Mouse (Mus musculus): ENCODE data around the gene Vmn1r21. TPM values are rescaled to one million over a fixed set of nuclear protein-coding genes. Genes with fewer than 3 reads are reported as not detected.

Gene Vmn1r21
- polyA plus RNA-seq, 1 experiment from 2014 or later = 0.14 TPM

GRCm38 (mm10) chr6:57811748-57812730 lies 38.1 kb downstream of the Vmn1r21 start:
- Histone ChIP-seq H3K27ac (no peak overlapping the region), H3K9me3 (replicated peaks) (no peaks in the 10 kb centered on the region), H3K9ac (no peak overlapping the region), H3K4me3 (replicated peaks) (no peak overlapping the region), H3K36me3 (no peaks in the 10 kb centered on the region), H3K27me3 (no peaks in the 10 kb centered on the region), H3K4me2 (no peak overlapping the region), H3K4me1 (peaks cover 3% of the 10 kb centered on the region; the same call in 1 of the 2 replicates)
- ATAC-seq (replicated peaks; ENCODE audit: low FRiP score) = peak; percentile 82
- WGBS = 66% methylated on average over 3 of the region's 3 CpGs

- Histone ChIP-seq H3K4me1 (no peaks in the 10 kb centered on the region), H3K9ac (no peak overlapping the region), H3K27ac (no peak overlapping the region), H3K9me3 (replicated peaks) (no peaks in the 10 kb centered on the region), H3K36me3 (0 out of 2 replicates have a peak, but pooled peaks cover 5% of the 10 kb centered on the region), H3K4me2 (no peak overlapping the region), H3K4me3 (replicated peaks) (no peak overlapping the region), H3K27me3 (no peaks in the 10 kb centered on the region)
- WGBS = 79% methylated on average over 5 of the region's 5 CpGs
- ATAC-seq (replicated peaks; ENCODE audit: low FRiP score) = 0 out of 2 replicates have a peak, but pooled peaks have one; percentile 36
Measured at GRCm38 (mm10) chr6:57805218-57806069, 44.7 kb downstream of the Vmn1r21 start.

- H3K9ac ChIP-seq = no peak overlapping the region
- H3K27ac ChIP-seq = no peak overlapping the region
- 83% methylated on average over 2 of the region's 2 CpGs for WGBS
- no peaks in the 10 kb centered on the region for H3K9me3 ChIP-seq (replicated peaks)
- H3K36me3 ChIP-seq = 0 out of 2 replicates have a peak, but pooled peaks cover 5% of the 10 kb centered on the region
- no peaks in the 10 kb centered on the region for H3K27me3 ChIP-seq
- no peak for ATAC-seq (replicated peaks; ENCODE audit: low FRiP score)
- H3K4me1 ChIP-seq = no peaks in the 10 kb centered on the region
- no peak overlapping the region for H3K4me2 ChIP-seq
- no peak overlapping the region for H3K4me3 ChIP-seq (replicated peaks)
Measured at GRCm38 (mm10) chr6:57803130-57803529, 47.0 kb downstream of the Vmn1r21 start.

- Histone ChIP-seq H3K27ac (no peak overlapping the region), H3K9me3 (replicated peaks) (no peaks in the 10 kb centered on the region), H3K4me1 (peaks cover 9% of the 10 kb centered on the region; the same call in 1 of the 2 replicates), H3K4me3 (replicated peaks) (no peak overlapping the region), H3K4me2 (no peak overlapping the region), H3K36me3 (no peaks in the 10 kb centered on the region), H3K9ac (no peak overlapping the region), H3K27me3 (no peaks in the 10 kb centered on the region)
- ATAC-seq (replicated peaks; ENCODE audit: low FRiP score) = no peak
- 88% methylated on average over 1 of the region's 1 CpGs for WGBS
Measured at GRCm38 (mm10) chr6:57798986-57799385, 51.2 kb downstream of the Vmn1r21 start.

- H3K4me2 ChIP-seq = no peak overlapping the region
- no peak for ATAC-seq (replicated peaks; ENCODE audit: low FRiP score)
- WGBS = 90% methylated on average over 3 of the region's 3 CpGs
- H3K9ac ChIP-seq = no peak overlapping the region
- H3K4me3 ChIP-seq (replicated peaks) = no peak overlapping the region
- no peaks in the 10 kb centered on the region for H3K9me3 ChIP-seq (replicated peaks)
- no peaks in the 10 kb centered on the region for H3K27me3 ChIP-seq
- H3K27ac ChIP-seq = no peak overlapping the region
- H3K36me3 ChIP-seq = no peaks in the 10 kb centered on the region
- peaks cover 9% of the 10 kb centered on the region; the same call in 1 of the 2 replicates for H3K4me1 ChIP-seq
Measured at GRCm38 (mm10) chr6:57796853-57797423, 53.2 kb downstream of the Vmn1r21 start.

GRCm38 (mm10) chr6:57795835-57796234 lies 54.3 kb downstream of the Vmn1r21 start:
- ATAC-seq (replicated peaks; ENCODE audit: low FRiP score) = no peak
- Histone ChIP-seq H3K36me3 (no peaks in the 10 kb centered on the region), H3K9me3 (replicated peaks) (no peaks in the 10 kb centered on the region), H3K4me2 (no peak overlapping the region), H3K9ac (no peak overlapping the region), H3K4me1 (peaks cover 9% of the 10 kb centered on the region; the same call in 1 of the 2 replicates), H3K4me3 (replicated peaks) (no peak overlapping the region), H3K27ac (0 out of 2 replicates have a peak overlapping the region, but pooled peaks have one; percentile 9), H3K27me3 (no peaks in the 10 kb centered on the region)
- WGBS = 62% methylated on average over 3 of the region's 3 CpGs

Other genes starting within 250 kb of the Vmn1r21 start
- gene Pyurf, start 158.3 kb downstream of the Vmn1r21 start, polyA plus RNA-seq (2015; fragmentation: Nextera tagmentation; extraction: Ambion mirVana) = 23.1 and 23.4 TPM in 2 replicates
- gene Lancl2, start 147.8 kb downstream of the Vmn1r21 start, polyA plus RNA-seq (2015; fragmentation: Nextera tagmentation; extraction: Ambion mirVana) = 33.6 and 34.6 TPM in 2 replicates
- 44.8 and 48.0 TPM in 2 replicates for gene Vopp1, start 25.2 kb downstream of the Vmn1r21 start, polyA plus RNA-seq (2015; fragmentation: Nextera tagmentation; extraction: Ambion mirVana)
- gene Vmn1r22, start 57.7 kb upstream of the Vmn1r21 start, polyA plus RNA-seq (2015; fragmentation: Nextera tagmentation; extraction: Ambion mirVana) = not detected in 2 replicates
- gene Vmn1r23, start 76.5 kb upstream of the Vmn1r21 start, polyA plus RNA-seq (2015; fragmentation: Nextera tagmentation; extraction: Ambion mirVana) = not detected in 2 replicates
- not detected in 2 replicates for gene Vmn1r24, start 111.2 kb upstream of the Vmn1r21 start, polyA plus RNA-seq (2015; fragmentation: Nextera tagmentation; extraction: Ambion mirVana)
- not detected in 2 replicates for gene Vmn1r25, start 130.5 kb upstream of the Vmn1r21 start, polyA plus RNA-seq (2015; fragmentation: Nextera tagmentation; extraction: Ambion mirVana)
- gene Vmn1r26, start 164.8 kb upstream of the Vmn1r21 start, polyA plus RNA-seq (2015; fragmentation: Nextera tagmentation; extraction: Ambion mirVana) = not detected in 2 replicates

All from kidney, embryonic 15.5 days (tissue).